Mouse (Mus musculus) spleen, adult 2 months (tissue): ENCODE measurements at regions not wholly inside any gene's neighbourhood (a gene's known extent, or its start where the extent isn't known, plus 50 kb on each side); places are given as distances from the start of the nearest gene placed in this dataset.

Source experiments
- CTCF ChIP-seq: fragments of 200-500 bp; IDR thresholded peaks from 2 replicates; pipeline ENCODE4 v1.5.1; 2011; ENCODE audit warnings: mild to moderate bottlenecking, inconsistent platforms; ENCODE audit not compliant: insufficient read depth, insufficient read length, insufficient replicate concordance; ENCODE audit errors: extremely low read depth
- POLR2A ChIP-seq: fragments of 200-500 bp; IDR thresholded peaks from 2 replicates; pipeline ENCODE4 v1.6.1; 2011; ENCODE audit warnings: low read depth, low read length, inconsistent platforms

- TF ChIP-seq CTCF (no peak), POLR2A (no peak)
These were observed 548.5 kb upstream of the Tle4 start for GRCm38 (mm10) chr19:15146325-15146724.
